Mouse (Mus musculus) forebrain, postnatal 0 days (tissue): ENCODE results near the gene Map3k1. TPM values are rescaled to one million over a fixed set of nuclear protein-coding genes. Genes with fewer than 3 reads are reported as not detected.

ENCODE experiments used
- ATAC-seq: fragments of 200-750 bp; cut with Nextera tagmentation; 2 replicates; pipeline ENCODE4 v1.8.0; 2017; ENCODE audit warnings: mild to moderate bottlenecking, moderate library complexity
- DNase-seq: peaks from one replicate; pipeline ENCODE4 v3.0.0-alpha.2; 2015
- H3K27ac ChIP-seq: fragments of 300-500 bp; sonication (generic); 2 replicates; pipeline ENCODE4 v1.5.1; 2014; ENCODE audit warnings: low read depth, mild to moderate bottlenecking, antibody characterized with exemption, low read length, moderate library complexity, mixed read lengths
- H3K27me3 ChIP-seq: fragments of 300-500 bp; sonication (generic); 2 replicates; pipeline ENCODE4 v1.6.1; 2014; ENCODE audit warnings: mild to moderate bottlenecking, low read length, mixed read lengths; ENCODE audit not compliant: insufficient read depth
- H3K36me3 ChIP-seq: fragments of 300-500 bp; sonication (generic); 2 replicates; pipeline ENCODE4 v1.6.1; 2014; ENCODE audit warnings: mild to moderate bottlenecking, moderate library complexity; ENCODE audit not compliant: insufficient read depth
- H3K4me1 ChIP-seq: fragments of 300-500 bp; sonication (generic); 2 replicates; pipeline ENCODE4 v1.6.1; 2014; ENCODE audit warnings: antibody characterized with exemption; ENCODE audit not compliant: insufficient read depth
- H3K4me2 ChIP-seq: fragments of 300-500 bp; sonication (generic); 2 replicates; pipeline ENCODE4 v1.6.1; 2014; ENCODE audit warnings: low read depth, mild to moderate bottlenecking, moderate library complexity
- H3K4me3 ChIP-seq: fragments of 300-500 bp; sonication (generic); 2 replicates; pipeline ENCODE4 v1.5.1; 2014; ENCODE audit warnings: low read depth, low read length, mixed read lengths
- H3K9ac ChIP-seq: fragments of 300-500 bp; sonication (generic); 2 replicates; pipeline ENCODE4 v1.6.1; 2014; ENCODE audit warnings: mild to moderate bottlenecking
- H3K9me3 ChIP-seq: fragments of 300-500 bp; sonication (generic); 2 replicates; pipeline ENCODE4 v1.6.1; 2016; ENCODE audit warnings: low read length
- CTCF ChIP-seq: sonication (generic); IDR thresholded peaks from 2 replicates; pipeline ENCODE4 v1.5.1; 2016; ENCODE audit warnings: antibody characterized with exemption, control low read depth, low read depth
- WGBS: fragments of 180-500 bp; shearing (Covaris S2); extraction: QIAGEN DNeasy Blood & Tissue Kit; methylation state at CpG from one replicate; pipeline ENCODE4 v1.1.7; 2014; 5-methylcytosine and 5-hydroxymethylcytosine counted together
- polyA plus RNA-seq: library from polyadenylated mRNA; unstranded; fragments of >200 nt; fragmentation: Nextera tagmentation; extraction: Ambion mirVana; gene quantifications from 2 replicates; pipeline ENCODE4 v1.2.1, GENCODE M21; 2015
- total RNA-seq: library from RNA; depleted of rRNA; stranded (reverse); fragments of >200 nt; gene quantifications from 2 replicates; pipeline ENCODE4 v1.2.3, GENCODE M21; 2014

Map3k1 gene
- total and polyA plus RNA-seq, 2 experiments from 2014 or later = 7.0 to 18.9 TPM

GRCm38 (mm10) chr13:111792130-111792974 lies 16.4 kb downstream of the Map3k1 start:
- 59% methylated on average over 16 of the region's 16 CpGs for WGBS
- DNase-seq (no peak), ATAC-seq (no peak)
- H3K9ac ChIP-seq = no peak overlapping the region
- no peaks in the 10 kb centered on the region for H3K36me3 ChIP-seq
- no peaks in the 10 kb centered on the region; the same call in 1 of the 2 replicates for H3K27me3 ChIP-seq
- no peak for TF ChIP-seq CTCF
- no peaks in the 10 kb centered on the region for H3K4me1 ChIP-seq
- no peak overlapping the region for H3K4me2 ChIP-seq
- H3K4me3 ChIP-seq = no peak overlapping the region
- H3K9me3 ChIP-seq = no peaks in the 10 kb centered on the region
- no peak overlapping the region for H3K27ac ChIP-seq

DNA sequence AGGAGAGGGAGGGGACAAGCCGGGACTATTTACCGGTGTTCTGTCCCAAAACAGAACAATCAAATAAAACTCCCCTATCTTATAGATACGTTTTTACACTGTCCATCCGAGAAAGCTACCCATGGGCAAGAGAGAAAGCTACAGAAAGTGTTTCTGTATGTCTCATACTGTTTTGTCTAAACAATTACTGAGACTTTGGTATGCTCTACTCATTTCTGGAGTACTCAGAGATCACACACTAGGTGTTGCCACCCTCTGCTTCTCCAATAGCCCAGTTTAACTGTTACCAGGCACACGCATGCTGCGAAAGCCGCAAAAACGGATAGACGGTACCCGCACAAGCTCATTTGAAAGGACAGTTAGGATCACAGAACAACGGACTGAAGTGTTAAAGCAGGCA lies 17.2 kb downstream of the Map3k1 start:
- Histone ChIP-seq H3K36me3 (no peaks in the 10 kb centered on the region), H3K4me1 (no peaks in the 10 kb centered on the region), H3K4me3 (no peak overlapping the region), H3K27ac (no peak overlapping the region), H3K4me2 (no peak overlapping the region), H3K27me3 (no peaks in the 10 kb centered on the region; the same call in 1 of the 2 replicates), H3K9me3 (no peaks in the 10 kb centered on the region), H3K9ac (no peak overlapping the region)
- WGBS = 81% methylated on average over 11 of the region's 11 CpGs
- TF ChIP-seq CTCF = no peak
- DNase-seq (no peak), ATAC-seq (no peak)

- no peaks in the 10 kb centered on the region for H3K27me3 ChIP-seq
- no peak overlapping the region for H3K9ac ChIP-seq
- no peak overlapping the region for H3K4me3 ChIP-seq
- no peaks in the 10 kb centered on the region for H3K9me3 ChIP-seq
- TF ChIP-seq CTCF = no peak
- no peaks in the 10 kb centered on the region for H3K4me1 ChIP-seq
- WGBS = 44% methylated on average over 9 of the region's 9 CpGs
- H3K36me3 ChIP-seq = no peaks in the 10 kb centered on the region
- H3K27ac ChIP-seq = no peak overlapping the region
- no peak for DNase-seq
- no peak overlapping the region for H3K4me2 ChIP-seq
- ATAC-seq = no peak; the same call in 1 of the 2 replicates
Measured at GRCm38 (mm10) chr13:111789420-111790065, 19.2 kb downstream of the Map3k1 start.

DNA sequence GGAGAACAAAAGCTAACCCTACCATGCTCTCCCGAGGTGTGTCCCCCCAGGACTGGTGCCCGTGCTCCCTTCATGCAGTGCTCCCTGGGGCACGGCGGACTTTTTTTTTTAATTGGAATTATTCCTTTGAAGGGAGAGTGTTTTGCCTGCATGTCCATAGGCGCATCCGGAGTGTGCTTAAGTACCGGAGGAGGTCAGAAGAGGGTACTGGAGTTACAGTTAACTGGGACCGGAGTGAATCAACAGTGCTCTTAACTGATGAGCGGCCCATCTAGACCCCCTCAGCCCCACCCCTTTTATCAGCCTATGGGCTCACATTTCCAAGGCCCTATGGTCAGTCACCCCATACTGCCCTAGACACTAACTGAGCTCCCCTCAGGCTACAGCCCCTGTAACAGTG lies 19.9 kb downstream of the Map3k1 start:
- H3K27ac ChIP-seq = no peak overlapping the region
- H3K9me3 ChIP-seq = no peaks in the 10 kb centered on the region
- WGBS = 68% methylated on average over 9 of the region's 9 CpGs
- ATAC-seq (no peak), DNase-seq (no peak)
- no peaks in the 10 kb centered on the region for H3K36me3 ChIP-seq
- TF ChIP-seq CTCF = no peak
- H3K4me3 ChIP-seq = no peak overlapping the region
- H3K4me2 ChIP-seq = no peak overlapping the region
- no peak overlapping the region for H3K9ac ChIP-seq
- H3K4me1 ChIP-seq = no peaks in the 10 kb centered on the region
- no peaks in the 10 kb centered on the region for H3K27me3 ChIP-seq

- Histone ChIP-seq H3K9ac (no peak overlapping the region), H3K4me1 (no peaks in the 10 kb centered on the region), H3K27ac (no peak overlapping the region), H3K36me3 (no peaks in the 10 kb centered on the region), H3K27me3 (no peaks in the 10 kb centered on the region), H3K4me2 (no peak overlapping the region), H3K9me3 (no peaks in the 10 kb centered on the region), H3K4me3 (no peak overlapping the region)
- TF ChIP-seq CTCF = peak; percentile 82
- ATAC-seq (peak; percentile 44), DNase-seq (peak; percentile 91)
- 33% methylated on average over 18 of the region's 18 CpGs for WGBS
Measured at GRCm38 (mm10) chr13:111787857-111788619, 20.8 kb downstream of the Map3k1 start.

GRCm38 (mm10) chr13:111786584-111786983 lies 22.2 kb downstream of the Map3k1 start:
- H3K4me3 ChIP-seq = no peak overlapping the region
- WGBS = 82% methylated on average over 7 of the region's 7 CpGs
- H3K36me3 ChIP-seq = no peaks in the 10 kb centered on the region
- DNase-seq = peak; percentile 34
- no peak overlapping the region for H3K27ac ChIP-seq
- no peak for TF ChIP-seq CTCF
- no peaks in the 10 kb centered on the region for H3K4me1 ChIP-seq
- no peaks in the 10 kb centered on the region for H3K27me3 ChIP-seq
- no peak overlapping the region for H3K4me2 ChIP-seq
- no peaks in the 10 kb centered on the region for H3K9me3 ChIP-seq
- H3K9ac ChIP-seq = no peak overlapping the region
- ATAC-seq = no peak; the same call in 1 of the 2 replicates
